Mouse (Mus musculus) cortical plate, adult 2 months (tissue): ENCODE measurements around the gene Elovl1.

Experiments used
- CTCF ChIP-seq: fragments of 200-500 bp; IDR thresholded peaks from 2 replicates; pipeline ENCODE4 v1.5.1; 2011; ENCODE audit warnings: mild to moderate bottlenecking, control low read depth, low read length; ENCODE audit not compliant: insufficient read depth; ENCODE audit errors: extremely low read depth
- POLR2A ChIP-seq: fragments of 200-500 bp; IDR thresholded peaks from 2 replicates; pipeline ENCODE4 v1.6.1; 2011; ENCODE audit warnings: mild to moderate bottlenecking, low read length, control low read depth; ENCODE audit not compliant: insufficient read depth; ENCODE audit errors: extremely low read depth

- TF ChIP-seq POLR2A, result no peak
- peak; percentile 0; the same call in 1 of the 2 replicates for TF ChIP-seq CTCF
Observed at GRCm38 (mm10) chr4:118446415-118447153, 18.7 kb downstream of the Elovl1 start.
